Mouse (Mus musculus) ZHBTc4 (cell line): Measurements from ENCODE around the gene Scn3a.

Source experiments
- DNase-seq: peaks from one replicate; pipeline ENCODE4 v3.0.0-alpha.2; 2011; ENCODE audit warnings: low read depth, low spot score

The Scn3a gene

DNA sequence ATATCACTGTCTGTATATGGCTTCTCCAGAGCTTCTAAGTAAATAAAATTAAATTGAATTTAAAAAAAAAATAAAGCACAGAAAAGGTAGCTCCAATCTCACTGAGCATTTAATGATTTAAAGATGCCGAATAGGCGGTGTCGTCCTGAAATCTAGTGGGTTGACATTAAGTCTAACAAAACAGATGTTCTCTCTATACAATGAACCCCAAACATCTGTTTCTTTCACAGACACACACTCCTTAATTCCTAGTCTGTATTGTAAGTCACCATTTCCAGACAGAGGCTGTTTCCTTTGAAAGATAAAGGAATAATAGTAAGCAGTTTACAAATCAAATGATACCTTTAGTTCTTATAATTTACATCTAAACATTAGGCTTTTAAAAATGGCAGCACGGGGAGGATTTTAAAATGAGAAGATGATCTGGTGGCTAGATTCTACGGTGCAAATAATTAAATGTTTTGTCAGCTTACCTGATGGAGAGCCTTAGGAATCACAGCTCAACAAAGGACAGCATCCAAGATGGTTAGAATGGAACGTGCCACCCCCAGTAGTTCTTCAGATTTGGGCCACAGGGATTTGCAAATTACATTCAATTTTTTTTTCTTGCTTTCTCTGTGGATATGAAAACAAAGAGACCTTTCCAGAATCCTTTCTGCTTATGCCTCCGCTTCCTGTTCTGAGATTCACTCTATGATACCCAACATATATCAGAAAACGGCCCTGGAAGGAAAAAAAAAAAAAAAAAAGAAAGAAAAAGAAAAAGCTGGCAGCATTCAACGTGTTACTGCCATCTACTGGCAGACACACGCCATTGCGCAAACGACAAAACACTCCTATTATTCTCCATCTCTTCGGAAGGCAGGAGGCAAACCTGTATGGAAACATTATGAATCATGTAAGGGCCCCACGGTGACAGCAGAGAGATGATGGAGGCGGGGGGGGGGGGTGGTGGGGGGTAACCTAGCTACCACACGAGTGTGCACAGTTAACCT is at the start of gene Scn3a:
Gene Scn3a (minus strand): TSS at position 835 of the 995 bp plus-strand sequence.
- DNase-seq, result peak; percentile 74

DNA sequence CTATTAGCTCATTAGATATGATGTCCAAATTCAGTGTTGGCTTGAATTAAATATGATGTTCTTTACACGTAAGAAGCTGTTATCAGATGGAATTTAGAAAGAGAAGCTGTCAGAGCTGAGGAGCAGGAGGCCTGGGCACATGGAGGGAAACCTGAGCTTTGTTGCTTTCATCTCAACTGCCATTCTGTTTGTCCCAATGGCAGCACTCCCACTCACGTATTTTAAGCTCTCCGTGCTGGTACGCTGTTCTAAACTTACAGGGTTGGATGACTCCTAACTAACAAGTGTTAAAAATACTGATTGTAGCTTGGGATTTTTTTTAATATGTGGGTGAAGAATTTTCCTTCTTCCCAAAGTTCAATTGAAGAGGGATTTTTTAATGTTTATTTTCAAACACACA is 44.5 kb upstream of the Scn3a start:
- no peak for DNase-seq

DNA sequence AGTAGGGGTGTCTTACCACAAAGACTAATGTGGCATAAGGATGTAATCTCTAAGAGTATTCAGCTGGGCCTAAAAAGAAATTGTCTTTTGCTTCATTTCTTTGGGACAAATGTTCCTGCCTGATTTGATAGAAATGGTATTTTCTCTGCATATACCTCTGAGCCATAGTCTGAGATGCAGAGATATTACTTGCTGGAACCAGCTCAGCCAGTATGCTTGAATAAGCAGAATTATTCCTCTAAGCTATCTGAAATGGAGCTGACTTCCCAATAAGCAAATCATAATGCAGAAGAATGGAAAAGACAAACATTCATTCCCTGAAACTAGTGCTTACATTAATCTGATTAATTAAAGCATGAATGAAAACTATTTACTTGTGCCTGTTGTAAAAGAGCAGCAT is 40.4 kb upstream of the Scn3a start:
- no peak for DNase-seq

DNA sequence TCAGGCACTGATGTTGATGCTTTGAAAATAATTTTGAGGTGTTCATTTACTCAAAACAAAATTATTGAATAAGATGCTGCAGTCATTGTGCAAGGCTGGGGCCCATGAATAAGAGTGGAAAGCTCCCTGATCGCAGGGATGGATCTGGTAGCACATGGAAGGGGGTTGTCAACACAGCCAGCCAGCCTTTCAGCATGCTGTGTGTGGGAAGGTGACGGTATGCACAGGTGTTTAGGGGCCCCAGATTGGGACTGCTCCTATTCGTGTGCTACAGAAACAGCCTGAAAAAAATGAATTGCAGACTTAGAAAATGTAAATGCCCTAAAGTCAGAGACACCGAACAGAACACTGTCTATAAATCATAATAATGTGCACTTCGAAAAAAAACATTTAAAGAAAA is 20.3 kb upstream of the Scn3a start:
- no peak for DNase-seq

DNA sequence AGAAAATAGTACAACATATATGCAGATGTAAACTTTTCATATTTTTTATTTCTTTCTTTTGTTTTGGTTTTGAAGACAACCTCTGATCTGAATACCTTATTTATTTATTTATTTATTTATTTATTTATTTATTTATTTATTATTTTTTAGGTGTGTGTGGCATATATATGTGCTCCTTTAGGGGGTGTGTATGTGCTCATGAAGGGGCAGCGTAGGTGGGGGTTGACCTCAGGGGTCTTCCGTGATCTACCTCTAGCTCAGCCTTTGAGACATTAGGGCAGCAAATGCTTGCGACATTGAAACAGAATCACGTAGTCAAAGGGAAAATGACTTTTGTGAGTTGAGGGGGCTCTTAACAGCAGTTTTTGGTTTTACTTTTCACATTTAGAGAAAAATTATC is 498 bp upstream of the Scn3a start:
- DNase-seq, result no peak

DNA sequence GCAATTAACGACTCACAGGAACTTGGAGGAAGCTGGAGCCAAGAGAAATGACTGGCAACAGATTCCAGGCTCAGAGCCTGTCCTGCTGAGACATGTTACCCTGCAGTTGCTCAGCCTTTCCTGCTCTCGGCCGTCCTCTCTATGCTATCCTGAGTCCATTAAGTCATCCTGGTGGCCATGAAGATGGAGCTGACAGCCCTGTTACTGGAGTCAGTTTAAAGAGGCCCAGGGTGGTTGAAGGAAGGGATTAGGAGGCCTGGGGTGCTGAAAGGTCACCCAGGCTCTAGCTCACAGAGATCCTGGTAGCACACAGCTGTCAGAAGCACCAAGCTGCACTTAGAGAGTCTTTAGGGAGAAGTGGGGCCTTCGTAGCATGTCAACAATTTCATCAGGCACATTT is 3.5 kb downstream of the Scn3a start:
- no peak for DNase-seq

DNA sequence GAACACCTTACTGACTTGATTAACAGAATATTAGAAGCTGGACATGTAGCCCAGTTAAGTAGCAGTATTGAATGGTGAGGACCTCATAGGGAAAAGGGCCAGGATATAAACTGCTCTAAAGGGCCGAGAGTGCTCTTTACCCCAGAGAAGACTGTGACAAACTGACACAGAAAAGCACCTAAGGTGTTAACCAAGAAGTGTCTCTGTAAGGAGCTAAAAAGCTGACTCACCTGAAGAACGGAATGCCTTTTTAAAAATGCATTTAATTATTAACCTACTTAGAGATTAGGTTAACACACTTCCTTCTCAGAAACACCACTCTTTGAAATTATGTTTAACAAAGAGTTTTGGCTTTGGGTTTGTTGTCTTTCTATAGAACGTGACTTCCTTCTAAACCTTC is 9.7 kb downstream of the Scn3a start:
- no peak for DNase-seq

DNA sequence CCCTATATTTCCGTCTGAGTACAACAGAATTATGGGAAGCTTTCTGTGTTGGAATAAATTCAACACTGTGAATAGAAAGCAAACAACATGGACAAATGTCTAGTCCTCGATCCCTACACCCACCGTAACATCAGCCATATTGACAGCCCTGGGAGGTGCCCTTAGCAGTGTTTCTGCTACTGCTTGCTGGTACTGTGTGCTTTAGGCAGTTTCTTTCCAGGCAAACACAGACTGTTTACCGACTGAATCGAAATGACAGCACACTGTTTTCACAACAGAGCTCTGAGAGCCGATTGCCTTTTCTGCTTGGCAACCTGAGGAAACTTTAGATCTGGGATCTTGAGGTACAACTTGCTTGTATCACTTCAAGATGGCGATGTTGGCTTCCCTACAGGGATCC is 12.8 kb downstream of the Scn3a start:
- DNase-seq, result no peak

DNA sequence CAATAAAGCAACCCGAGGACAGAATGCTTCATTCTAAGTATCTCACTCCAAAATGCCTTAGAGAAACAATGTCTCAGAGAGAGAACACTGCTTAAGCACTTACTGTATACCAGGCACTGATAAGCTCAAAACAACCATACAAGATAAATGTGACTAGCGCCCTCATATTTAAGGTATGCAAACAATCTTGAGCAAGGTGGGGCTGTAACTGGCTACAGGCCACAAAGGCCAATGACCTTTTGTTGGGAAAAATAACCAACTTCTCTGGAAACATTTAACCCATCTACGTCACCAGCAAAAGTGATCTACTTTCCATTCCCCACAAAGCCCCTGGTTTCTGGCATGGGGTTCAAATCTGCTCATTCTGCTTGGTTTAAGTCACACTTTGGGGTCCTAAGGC is 14.0 kb downstream of the Scn3a start:
- DNase-seq, result no peak

DNA sequence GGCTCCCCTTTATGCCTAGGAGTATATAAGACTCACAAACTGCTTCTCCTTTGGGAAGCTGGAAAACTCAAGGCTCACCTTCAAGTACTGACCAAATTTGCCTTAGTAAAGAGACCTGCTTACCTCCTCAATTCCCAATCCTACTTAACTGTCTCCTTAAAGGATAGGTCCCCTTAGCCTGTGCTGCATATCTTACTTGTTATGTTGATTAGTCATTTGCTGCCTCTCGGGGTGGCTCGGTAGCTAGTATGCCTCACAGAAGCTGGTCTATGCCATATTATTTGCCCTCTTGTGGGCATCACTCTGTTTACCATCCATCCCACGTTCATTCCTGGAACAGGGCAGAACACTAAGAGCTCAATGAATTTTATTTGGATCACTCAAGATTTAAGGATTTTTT is 14.7 kb downstream of the Scn3a start:
- peak; percentile 31 for DNase-seq

DNA sequence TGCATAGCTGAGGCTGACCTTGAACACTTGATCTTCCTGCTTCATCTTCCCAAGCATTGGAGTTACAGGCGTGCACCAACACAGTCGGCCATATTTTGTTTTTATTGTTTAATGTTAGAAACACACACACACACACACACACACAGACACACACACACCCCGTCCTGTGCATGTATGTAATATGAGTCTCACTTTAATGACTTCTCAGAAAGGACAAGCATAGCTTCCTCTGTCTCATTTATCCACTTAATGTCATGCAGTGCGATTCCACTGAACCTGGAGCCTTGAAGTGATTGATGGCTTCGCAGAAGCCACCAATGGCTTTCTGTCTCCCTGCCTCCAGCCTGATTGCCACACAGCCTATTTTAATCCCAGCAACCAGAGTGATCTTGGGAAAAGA is 15.2 kb downstream of the Scn3a start:
- DNase-seq, result no peak

DNA sequence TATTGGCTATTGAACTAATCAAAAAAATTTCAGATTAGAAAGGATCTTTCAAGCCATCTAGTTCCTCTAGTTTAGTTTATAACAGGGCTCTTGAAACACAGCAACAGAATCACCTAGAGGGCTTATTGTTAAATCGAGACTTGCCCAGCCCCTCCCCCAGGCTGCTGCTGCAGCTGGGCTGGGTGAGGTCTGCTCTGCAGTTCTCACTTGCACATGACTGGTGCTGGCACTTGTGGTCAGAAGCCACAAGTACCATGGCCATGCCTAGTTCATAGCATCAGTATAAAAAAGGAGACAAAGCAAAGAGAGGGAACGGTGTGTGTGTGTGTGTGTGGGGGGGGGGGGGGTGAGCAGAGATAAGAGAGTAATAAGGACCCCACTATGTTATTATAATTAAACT is 15.7 kb downstream of the Scn3a start:
- DNase-seq, result peak; percentile 67

DNA sequence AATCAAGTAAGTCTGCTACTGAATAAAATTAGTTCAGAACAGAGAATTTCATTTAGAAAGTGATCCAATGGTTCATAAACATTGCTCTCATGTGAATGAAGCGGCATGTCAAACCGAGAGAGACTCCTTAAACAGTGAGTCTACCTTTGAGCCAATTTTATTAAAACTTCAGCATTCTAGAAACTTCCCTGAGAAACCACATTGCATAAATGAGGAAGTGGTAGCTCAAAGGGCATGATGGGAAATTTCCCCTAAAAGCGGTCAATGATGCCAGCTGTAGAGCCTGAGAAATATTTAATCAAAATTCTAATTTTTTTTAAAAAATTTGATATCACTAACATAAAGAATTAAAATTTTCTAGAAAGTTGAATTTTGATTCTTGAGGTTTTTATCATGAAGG is 16.9 kb downstream of the Scn3a start:
- DNase-seq, result no peak

DNA sequence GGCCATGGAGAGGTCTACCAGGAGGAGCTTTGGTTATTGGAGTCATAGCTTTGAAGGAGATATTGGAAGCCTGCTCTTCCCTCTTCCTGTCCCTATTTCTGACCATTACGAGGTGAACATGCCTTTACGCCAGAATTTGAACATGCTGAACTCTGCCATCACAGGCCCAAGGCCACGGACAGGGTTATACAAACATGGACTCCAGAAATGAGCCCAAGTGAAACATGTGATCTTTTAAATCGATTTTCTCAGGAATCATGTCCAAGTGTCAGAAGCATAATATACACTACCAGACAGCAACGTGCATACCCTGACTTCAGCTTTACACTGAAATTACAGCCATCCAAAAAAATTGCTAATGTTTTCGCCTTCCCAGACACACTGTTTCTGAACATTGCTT is 18.8 kb downstream of the Scn3a start:
- DNase-seq, result no peak

DNA sequence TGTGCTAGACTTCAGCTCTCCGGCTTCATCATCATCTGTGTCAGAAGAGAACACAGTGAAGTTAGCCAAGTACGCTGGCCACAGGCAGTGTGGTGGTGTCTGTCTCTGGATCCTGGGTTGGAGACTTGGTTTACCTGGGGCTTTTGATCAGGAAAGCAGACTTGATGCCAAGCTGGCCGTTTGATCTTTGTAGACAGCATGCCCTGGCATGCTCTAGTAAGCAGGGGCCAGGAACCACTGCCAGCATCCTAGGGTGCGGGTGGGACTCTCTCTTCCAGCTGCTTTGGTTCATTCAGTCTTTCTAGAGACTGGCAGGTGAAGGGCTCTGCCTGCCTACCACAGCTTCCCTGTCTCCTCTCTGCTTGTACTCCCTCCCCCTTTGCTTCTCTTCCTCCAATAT is 20.1 kb downstream of the Scn3a start:
- DNase-seq, result no peak

DNA sequence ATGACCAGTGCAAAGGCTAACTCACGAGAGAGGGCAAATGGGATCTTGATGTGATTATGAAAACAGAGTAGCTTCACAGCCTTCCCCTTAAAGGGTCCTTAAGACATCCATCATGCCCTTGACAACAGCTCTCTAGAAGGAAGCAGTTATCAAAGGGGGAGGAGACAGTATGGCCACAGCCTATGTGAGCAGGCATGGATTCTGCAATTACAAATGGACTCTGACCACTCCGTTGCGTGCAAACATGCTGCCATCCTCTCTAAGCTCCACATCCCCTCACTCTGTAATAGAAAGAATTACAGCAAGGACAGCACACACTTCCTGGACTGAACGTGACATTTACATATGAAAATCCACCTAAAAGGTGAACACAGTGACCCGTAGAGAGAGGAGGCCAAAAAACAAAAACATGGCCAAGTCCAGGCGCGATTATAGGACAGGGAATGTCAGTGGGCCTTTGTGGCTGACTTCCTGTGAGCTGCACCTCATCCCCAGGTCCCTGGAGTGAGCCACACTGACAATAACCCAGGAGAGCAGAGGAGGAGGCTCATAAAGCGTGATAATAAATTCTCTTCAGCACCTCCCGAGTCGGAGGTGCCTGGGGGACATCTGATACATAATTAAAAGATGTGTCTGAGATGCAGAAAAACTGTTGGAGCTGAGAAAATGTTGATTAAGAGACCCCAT is 24.4 kb downstream of the Scn3a start:
- no peak for DNase-seq

DNA sequence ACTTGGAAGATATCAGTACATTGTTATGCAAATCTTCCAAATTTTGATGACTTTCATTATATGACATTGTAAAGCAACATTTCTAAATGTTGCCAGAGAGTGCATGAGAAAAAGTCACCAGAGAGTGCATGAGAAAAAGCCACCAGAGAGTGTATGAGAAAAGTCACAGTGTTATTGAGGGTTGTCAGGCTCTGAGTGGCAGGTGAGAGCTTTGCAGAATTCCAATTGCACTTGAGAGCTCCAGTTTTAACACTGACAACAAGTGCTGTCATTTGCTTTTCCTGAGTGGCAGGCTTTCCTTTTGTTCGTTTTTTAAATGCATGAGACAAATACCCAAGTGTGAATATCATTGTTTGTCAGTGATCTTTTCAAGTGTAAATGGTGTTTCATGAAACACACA is 25.6 kb downstream of the Scn3a start:
- DNase-seq, result no peak

DNA sequence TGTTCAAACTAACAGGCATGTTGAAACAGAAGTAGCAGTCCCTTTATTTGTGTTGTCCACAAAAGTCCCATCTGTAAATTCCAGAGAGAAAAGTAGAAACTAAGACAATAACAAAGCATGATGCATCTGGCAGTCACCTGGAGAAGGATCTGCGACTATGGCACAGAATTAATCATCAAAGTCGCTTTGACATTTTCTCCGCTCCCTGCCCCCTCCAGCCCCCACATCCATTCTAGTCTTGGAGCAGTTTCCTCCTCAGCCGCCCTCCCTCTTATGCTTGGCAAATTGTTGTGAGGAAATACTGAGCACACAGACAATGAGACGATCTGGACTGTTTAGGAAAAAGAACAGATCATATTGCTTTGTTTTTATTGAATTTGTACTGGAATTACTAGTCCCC is 29.0 kb downstream of the Scn3a start:
- no peak for DNase-seq

DNA sequence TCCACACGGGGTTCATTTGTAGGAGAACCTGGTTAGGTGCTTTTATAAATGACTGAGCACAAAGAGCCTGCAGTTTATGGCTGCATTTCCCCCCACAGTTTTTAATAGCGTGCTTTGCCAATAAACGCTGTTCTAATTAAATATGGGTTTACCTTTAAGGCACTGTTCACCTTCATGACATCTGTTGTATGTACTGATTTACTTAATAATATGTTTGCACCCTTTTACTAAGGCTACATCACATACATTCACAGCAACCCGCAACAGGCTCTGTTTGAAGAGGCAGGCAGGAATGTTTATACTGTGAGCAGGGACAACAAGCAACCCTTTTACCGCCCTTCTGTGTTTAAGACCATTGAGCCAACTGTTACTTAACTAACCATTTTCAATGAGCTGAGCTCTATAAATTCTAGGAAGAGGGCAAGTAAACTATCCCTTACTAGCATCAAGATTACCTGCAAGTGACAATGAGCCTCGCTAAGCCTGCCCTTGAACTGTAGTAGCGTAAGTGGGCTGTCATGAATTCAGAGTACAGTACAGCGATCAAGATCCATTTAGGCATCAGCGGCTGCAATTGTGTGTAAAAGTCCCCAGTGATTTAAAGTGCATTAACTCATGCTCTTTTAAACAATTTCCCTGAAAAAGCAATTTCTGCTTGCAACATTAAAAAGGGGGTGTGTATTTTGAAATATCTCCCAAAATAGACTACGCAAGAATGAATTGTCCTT is 35.1 kb downstream of the Scn3a start:
- no peak for DNase-seq

DNA sequence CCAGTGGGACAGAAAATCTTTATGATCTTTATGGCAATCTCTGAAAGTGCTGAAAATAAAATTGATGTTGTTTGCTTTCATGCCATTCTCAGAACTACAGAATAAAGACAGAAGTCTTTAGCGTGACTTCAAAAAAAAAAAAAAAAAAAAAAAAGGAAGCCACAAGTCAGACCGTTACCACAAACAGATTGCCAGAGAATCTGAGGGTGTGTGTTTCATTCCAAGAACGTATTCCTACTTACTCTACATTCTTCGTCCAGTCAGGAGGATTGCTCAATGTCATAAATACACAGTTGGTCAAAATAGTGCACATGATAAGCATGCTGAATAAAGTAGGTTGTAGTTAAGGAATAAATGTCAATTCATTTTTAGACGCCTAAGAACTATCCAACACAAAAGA is 38.3 kb downstream of the Scn3a start:
- DNase-seq, result no peak

DNA sequence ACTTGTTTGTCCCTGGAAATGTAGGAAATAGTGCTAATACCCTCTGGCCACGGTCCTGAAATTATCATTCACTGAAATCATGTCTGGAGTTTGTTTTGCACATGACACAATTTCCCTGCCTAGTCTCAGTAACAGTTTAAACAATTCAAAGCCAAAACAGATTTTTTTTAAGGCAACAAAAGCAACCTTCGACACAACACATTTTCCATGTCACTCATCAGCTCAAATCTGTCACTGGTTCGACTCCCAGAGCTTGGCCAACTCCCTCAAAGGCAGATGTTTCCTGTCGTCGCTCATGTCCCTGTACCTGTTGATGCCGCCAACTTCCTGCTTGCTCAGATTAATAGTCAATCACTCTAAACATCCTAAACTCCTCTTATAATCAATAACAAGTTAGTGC is 50.7 kb downstream of the Scn3a start:
- no peak for DNase-seq

DNA sequence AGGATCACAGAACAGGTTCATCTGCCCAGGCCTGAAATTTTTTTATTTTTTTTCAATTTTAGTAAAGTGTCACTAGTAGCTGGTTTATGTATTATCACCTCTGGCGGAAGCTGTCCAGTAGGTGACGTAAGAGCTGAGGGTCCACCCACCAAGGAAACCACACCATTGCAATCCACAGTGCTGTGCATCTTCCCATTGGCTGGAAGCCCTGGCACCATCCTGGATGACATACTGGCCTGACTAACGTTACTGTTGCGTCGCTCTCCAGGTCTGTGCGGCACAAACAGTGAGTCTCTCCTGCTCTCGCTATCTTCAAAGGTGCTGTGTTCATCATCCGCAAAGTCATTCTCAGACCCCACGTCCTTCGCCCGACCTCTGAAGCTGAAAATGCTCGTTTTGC is 59.2 kb downstream of the Scn3a start:
- DNase-seq, result peak; percentile 54
